Mouse (Mus musculus): ENCODE data around the gene Cd55. TPM values are rescaled to one million over a fixed set of nuclear protein-coding genes. Genes with fewer than 3 reads are reported as not detected.
"Not testable (repeated sequence)": the region's sequence is repeated elsewhere in the genome, so short reads cannot be mapped to it uniquely, and the experiment has no call there.

Cd55 gene
- 10 to 100 TPM in 1 of 2 experiments, 1 to 10 TPM in 1; 9.1 to 10.7 TPM for total RNA-seq (2021)

GRCm38 (mm10) chr1:130462084-130462861, at the start of gene Cd55:
Gene Cd55, minus strand, starts transcription at chr1:130462744.
- peak; percentile 74 for DNase-seq (ENCODE audit: low spot score)
- intact Hi-C loops (cut with DNase I): no loop called here

GRCm38 (mm10) chr1:130511823-130512370, 49.4 kb upstream of the Cd55 start:
- peak; percentile 39 for DNase-seq (ENCODE audit: low spot score)
- intact Hi-C loops (cut with DNase I): no loop called here

GRCm38 (mm10) chr1:130508957-130509350, 46.4 kb upstream of the Cd55 start:
- intact Hi-C loops (cut with DNase I): loop anchor here (5.0 kb wide), 1 partner anchor 42 kb away; no protein-coding TSS in a partner anchor
- no peak for DNase-seq (ENCODE audit: low spot score)

- intact Hi-C loops (cut with DNase I): loop anchor here (5.0 kb wide), 1 partner anchor 41 kb away; no protein-coding TSS in a partner anchor
- DNase-seq (ENCODE audit: low spot score): no peak
These were observed 45.7 kb upstream of the Cd55 start for GRCm38 (mm10) chr1:130508030-130508956.

GRCm38 (mm10) chr1:130507408-130507807, 44.9 kb upstream of the Cd55 start:
- no peak for DNase-seq (ENCODE audit: low spot score)
- intact Hi-C loops (cut with DNase I): loop anchor here (5.0 kb wide), 1 partner anchor 40 kb away; no protein-coding TSS in a partner anchor

GRCm38 (mm10) chr1:130499962-130500361, 37.4 kb upstream of the Cd55 start:
- DNase-seq (ENCODE audit: low spot score): no peak
- intact Hi-C loops (cut with DNase I): no loop called here

- intact Hi-C loops (cut with DNase I): no loop called here
- no peak for DNase-seq (ENCODE audit: low spot score)
These were observed 35.8 kb upstream of the Cd55 start for GRCm38 (mm10) chr1:130498331-130498730.

GRCm38 (mm10) chr1:130486816-130487545, 24.4 kb upstream of the Cd55 start:
- intact Hi-C loops (cut with DNase I): no loop called here
- DNase-seq (ENCODE audit: low spot score): no peak

- DNase-seq (ENCODE audit: low spot score): no peak
- intact Hi-C loops (cut with DNase I): no loop called here
These were observed 23.5 kb upstream of the Cd55 start for GRCm38 (mm10) chr1:130485828-130486620.

GRCm38 (mm10) chr1:130485376-130485775, 22.8 kb upstream of the Cd55 start:
- intact Hi-C loops (cut with DNase I): no loop called here
- no peak for DNase-seq (ENCODE audit: low spot score)

GRCm38 (mm10) chr1:130474936-130475335, 12.4 kb upstream of the Cd55 start:
- intact Hi-C loops (cut with DNase I): no loop called here
- DNase-seq (ENCODE audit: low spot score): no peak

GRCm38 (mm10) chr1:130474226-130474625, 11.7 kb upstream of the Cd55 start:
- intact Hi-C loops (cut with DNase I): no loop called here
- DNase-seq (ENCODE audit: low spot score): no peak

- no peak for DNase-seq (ENCODE audit: low spot score)
- intact Hi-C loops (cut with DNase I): no loop called here
These were observed 7.5 kb upstream of the Cd55 start for GRCm38 (mm10) chr1:130470074-130470473.

- intact Hi-C loops (cut with DNase I): loop anchor here (5.0 kb wide), 1 partner anchor 40 kb away; no protein-coding TSS in a partner anchor
- DNase-seq (ENCODE audit: low spot score): no peak
These were observed 4.9 kb upstream of the Cd55 start for GRCm38 (mm10) chr1:130467453-130467852.

- intact Hi-C loops (cut with DNase I): no loop called here
- DNase-seq (ENCODE audit: low spot score): no peak
These were observed 1.6 kb upstream of the Cd55 start for GRCm38 (mm10) chr1:130464173-130464572.

- no peak for DNase-seq (ENCODE audit: low spot score)
- intact Hi-C loops (cut with DNase I): no loop called here
These were observed 323 bp upstream of the Cd55 start for GRCm38 (mm10) chr1:130462867-130463266.

- no peak for DNase-seq (ENCODE audit: low spot score)
- intact Hi-C loops (cut with DNase I): no loop called here
These were observed 7.4 kb downstream of the Cd55 start for GRCm38 (mm10) chr1:130455111-130455510.

GRCm38 (mm10) chr1:130442930-130443329, 19.6 kb downstream of the Cd55 start:
- DNase-seq (ENCODE audit: low spot score); intact Hi-C loops (cut with DNase I): not testable (repeated sequence)

GRCm38 (mm10) chr1:130430920-130431319, 31.6 kb downstream of the Cd55 start:
- no peak for DNase-seq (ENCODE audit: low spot score)
- intact Hi-C loops (cut with DNase I): no loop called here
